Mouse (Mus musculus) megakaryocyte-erythroid progenitor cell, adult 5-6 weeks (primary cell): Measurements from ENCODE around the gene Sorbs2. TPM values are rescaled to one million over a fixed set of nuclear protein-coding genes. Genes with fewer than 3 reads are reported as not detected.

ENCODE experiments used
- ATAC-seq: replicated peaks from 2 replicates; pipeline ENCODE4 v1.8.0; 2016; ENCODE audit warnings: mild to moderate bottlenecking, inconsistent platforms; ENCODE audit not compliant: severe bottlenecking, poor library complexity, low FRiP score, low TSS enrichment
- total RNA-seq, 2 experiments: library from RNA; stranded (forward) in 1 of 2; stranded (reverse) in 1 of 2; fragments of 200-1000, 215-1000 nt in 1 of 2; fragments of >200 nt in 1 of 2; fragmentation: Nextera tagmentation in 1 of 2; gene quantifications; 2 replicates each; pipeline ENCODE4 v1.2.3; 2014 to 2017

Sorbs2 gene
- total RNA-seq, 2 experiments from 2014 or later: 0.66 TPM; not detected in 1

- no peak for ATAC-seq
These were observed 57.6 kb downstream of the Sorbs2 start for GRCm38 (mm10) chr8:45565189-45565588.

- no peak for ATAC-seq
These were observed 62.5 kb downstream of the Sorbs2 start for GRCm38 (mm10) chr8:45570117-45570516.

DNA sequence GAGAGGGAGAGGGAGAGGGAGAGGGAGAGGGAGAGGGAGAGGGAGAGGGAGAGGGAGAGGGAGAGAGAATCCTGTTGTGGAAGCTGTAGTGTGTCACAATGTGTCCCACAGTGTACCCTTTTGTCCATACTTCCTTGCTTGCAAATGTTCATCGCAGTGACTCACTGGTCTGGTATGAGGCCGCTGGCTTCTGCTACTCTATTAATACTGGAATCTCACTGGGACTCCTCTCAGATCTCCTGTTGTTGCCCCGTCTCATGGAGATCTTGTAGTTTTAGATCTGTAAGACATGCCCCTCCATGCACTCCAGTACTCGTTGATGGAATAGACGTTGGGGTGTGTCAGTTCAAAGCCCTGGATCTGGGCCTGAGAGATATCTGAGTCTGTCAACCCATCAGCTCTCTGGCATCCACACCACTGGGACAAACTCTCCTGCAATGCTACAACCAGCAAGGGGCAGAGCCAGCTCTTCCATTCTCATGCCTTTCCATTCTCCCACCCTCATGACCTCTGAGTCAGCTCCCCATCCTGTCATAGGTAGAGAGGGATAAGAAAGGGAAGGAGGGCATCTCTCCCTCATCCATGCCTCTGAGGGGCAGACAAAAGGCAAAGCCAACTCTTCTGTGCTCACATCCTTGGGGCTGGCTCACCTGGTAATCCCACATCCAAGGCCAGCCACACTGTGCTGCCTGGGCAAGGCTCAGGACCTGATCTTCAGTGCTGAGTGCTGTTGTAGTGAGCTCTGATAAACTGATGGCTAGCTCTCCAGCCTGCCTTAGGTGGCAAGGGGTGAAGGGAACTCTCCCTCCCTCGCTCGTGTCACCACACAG is 72.3 kb downstream of the Sorbs2 start:
- 0 out of 2 replicates have a peak, but pooled peaks have one; percentile 7 for ATAC-seq

GRCm38 (mm10) chr8:45580544-45580866 is 72.9 kb downstream of the Sorbs2 start:
- ATAC-seq: no peak

- no peak for ATAC-seq
These were observed 76.3 kb downstream of the Sorbs2 start for GRCm38 (mm10) chr8:45583856-45584255.

GRCm38 (mm10) chr8:45584390-45585052 is 76.9 kb downstream of the Sorbs2 start:
- ATAC-seq: no peak

- no peak for ATAC-seq
These were observed 77.6 kb downstream of the Sorbs2 start for GRCm38 (mm10) chr8:45585158-45585557.

DNA sequence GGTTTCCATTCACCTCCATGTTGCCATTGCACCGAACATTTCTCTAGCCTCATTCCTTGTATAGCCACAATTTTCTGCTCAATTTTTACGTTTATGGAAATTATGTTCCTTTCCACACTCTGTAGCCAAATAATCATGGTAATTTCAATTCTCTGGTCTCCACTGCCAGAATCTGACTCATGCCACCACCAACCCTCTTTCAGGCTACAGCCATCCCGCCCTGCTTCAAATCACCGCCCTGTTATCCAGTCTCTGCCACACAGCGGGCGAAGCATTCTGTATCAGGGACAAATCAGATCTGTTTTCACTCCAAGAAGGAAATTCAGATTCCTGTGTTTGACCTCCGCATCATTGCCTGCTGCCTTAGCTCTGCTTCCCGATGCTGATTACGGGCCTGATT is 79.4 kb downstream of the Sorbs2 start:
- no peak for ATAC-seq

- ATAC-seq: no peak
These were observed 84.3 kb downstream of the Sorbs2 start for GRCm38 (mm10) chr8:45591888-45592287.

DNA sequence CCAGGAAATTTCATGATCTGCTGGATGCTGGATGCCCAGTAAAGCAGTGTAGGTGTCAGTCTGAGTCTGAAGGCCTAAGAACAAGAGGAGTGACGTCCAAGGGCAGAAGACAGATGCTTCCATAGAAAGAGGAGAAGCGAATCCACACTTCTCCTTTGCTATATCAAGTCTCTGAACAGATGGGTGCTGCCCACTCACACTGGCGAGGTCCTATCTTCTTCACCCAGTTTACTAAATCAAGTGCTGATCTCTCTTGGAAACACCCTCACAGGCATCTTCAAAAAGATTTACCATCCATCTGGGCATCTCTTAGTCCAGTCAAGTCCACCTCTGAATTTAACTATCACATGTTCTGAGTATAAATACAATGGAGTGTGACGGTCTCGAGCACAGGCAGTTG is 86.1 kb downstream of the Sorbs2 start:
- ATAC-seq: no peak

- no peak for ATAC-seq
These were observed 88.4 kb downstream of the Sorbs2 start for GRCm38 (mm10) chr8:45595983-45596382.

GRCm38 (mm10) chr8:45596591-45596990 is 89.0 kb downstream of the Sorbs2 start:
- no peak for ATAC-seq

- ATAC-seq: no peak
These were observed 90.2 kb downstream of the Sorbs2 start for GRCm38 (mm10) chr8:45597631-45598420.

DNA sequence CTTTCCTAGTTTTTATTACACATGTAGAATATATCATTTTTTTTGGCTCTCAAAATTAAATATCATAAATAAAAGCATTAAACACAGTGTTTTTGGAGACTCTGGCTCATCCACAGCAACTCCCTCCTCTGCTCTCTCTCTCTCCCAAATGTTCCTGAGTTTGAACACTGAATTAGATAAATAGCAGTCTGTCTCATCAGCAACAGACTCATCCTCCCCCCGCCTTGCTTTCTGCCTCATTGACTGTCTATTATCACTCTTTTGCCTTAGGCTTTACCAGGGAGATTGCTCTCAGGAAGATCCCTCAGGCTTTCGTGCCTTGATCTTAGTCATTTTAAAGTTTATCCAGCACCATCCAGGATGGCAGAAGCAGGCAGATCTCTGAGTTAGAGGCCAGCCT is 91.3 kb downstream of the Sorbs2 start:
- ATAC-seq: no peak

GRCm38 (mm10) chr8:45602019-45602418 is 94.4 kb downstream of the Sorbs2 start:
- ATAC-seq: no peak

- ATAC-seq: no peak
These were observed 97.8 kb downstream of the Sorbs2 start for GRCm38 (mm10) chr8:45605419-45605818.

GRCm38 (mm10) chr8:45607012-45607411 is 99.4 kb downstream of the Sorbs2 start:
- no peak for ATAC-seq

- ATAC-seq: no peak
These were observed 100.8 kb downstream of the Sorbs2 start for GRCm38 (mm10) chr8:45608413-45608812.

DNA sequence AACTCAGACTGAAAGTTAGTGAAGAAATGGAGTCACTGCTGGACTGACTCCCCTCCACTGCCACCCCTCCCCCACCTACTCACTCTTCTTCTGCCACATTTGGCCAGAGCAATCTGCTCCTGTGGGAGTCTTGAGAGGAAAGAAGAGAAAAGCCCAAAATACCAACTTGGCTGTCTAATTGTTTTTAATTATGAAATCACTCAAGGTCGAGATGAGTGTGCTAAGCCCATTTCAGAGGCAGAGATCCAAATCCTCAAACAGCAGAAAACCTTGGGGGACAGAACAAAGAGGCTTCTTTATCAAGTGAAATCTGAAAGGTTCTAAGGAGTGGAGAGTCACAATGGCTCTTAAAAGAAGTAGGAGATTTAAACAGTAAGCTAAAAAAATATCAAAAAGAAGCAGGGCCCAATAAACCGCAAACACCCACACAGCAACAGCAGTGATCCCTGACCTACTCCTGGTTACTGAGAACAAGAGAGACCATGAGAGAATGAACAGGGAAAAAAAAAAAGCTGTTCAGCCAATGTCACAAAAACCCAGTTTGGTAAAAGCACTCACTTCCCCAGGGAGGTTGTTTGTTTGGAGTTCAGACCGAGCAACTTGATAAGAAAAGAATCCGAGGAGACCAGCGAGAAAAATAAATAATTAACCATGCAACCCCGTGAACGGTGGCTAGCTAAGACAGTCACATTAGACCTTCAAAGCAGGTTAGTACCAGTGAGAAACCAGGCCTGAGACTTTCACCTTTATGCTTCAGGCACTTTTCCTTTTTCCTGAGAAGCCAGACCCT is 103.0 kb downstream of the Sorbs2 start:
- ATAC-seq: no peak

- no peak for ATAC-seq
These were observed 103.7 kb downstream of the Sorbs2 start for GRCm38 (mm10) chr8:45611320-45611719.
